Mouse (Mus musculus) CH12F3 (cell line): ENCODE measurements around the gene Gm867.

Experiments used
- in situ Hi-C: fragments of 300-500 bp; cut with MboI; formaldehyde crosslinking; loops from 2 replicates; pipeline ENCODE4 v1.14.3; 2020; ENCODE audit warnings: low sequenced_read_pairs

Gene Gm867

DNA sequence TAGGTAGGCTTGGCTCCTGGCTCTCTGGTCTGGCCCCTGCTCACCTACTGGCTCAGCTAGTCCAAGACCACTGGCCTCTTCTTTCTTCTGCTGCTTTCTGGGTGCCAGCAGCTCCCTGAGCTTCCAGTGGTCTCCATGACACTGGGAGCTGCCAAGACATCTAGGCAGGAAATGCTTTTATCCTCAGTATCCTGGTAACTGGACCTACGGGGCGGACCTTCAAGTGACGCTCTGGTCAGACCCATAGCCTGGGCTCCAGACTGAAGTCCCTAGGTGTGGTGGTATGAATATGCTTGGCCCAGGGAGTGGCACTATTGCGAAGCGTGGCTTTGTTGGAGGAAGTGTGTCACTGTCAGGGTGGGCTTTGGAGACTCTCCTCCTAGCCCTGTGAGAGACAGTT lies at the start of gene Gm867:
Gm867 (minus strand) TSS at position 153 of the 400 bp plus-strand sequence.
- in situ Hi-C loops = no loop called here

DNA sequence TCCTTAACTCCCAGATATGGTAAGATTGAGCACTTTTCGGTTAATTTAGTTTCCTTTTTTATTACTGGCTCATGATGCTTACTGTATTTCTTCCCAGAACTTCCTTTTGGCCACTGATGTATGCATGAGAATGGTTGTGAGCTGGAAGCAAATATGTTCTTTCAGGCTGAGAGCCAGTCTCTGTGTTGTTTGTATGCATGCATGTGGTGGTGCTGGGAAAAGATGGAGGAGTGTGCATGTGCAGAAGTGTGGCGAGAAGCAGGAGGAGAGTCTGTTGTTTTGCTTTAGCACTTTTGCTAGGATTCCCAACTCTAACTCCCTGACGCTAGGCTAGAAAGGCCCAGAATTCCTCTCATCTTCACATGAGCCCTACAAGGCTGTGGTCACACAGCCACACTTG lies 39.0 kb upstream of the Gm867 start:
- in situ Hi-C loops = no loop called here

DNA sequence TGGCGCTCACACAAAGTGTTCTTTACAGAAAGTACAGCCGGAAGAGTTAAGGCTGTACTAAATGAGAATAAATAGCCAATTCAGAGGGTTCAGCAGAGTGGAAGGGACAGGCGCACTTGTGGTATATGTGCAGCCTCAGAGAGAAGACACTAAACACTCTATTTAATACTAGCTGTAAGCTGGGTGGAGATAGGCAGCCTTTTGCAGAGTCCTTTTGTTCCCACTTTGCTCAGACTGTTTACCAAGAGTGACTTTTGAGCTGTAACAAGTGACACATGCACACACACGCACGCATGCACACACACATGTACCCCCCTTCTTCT lies 38.3 kb upstream of the Gm867 start:
- in situ Hi-C loops = no loop called here

DNA sequence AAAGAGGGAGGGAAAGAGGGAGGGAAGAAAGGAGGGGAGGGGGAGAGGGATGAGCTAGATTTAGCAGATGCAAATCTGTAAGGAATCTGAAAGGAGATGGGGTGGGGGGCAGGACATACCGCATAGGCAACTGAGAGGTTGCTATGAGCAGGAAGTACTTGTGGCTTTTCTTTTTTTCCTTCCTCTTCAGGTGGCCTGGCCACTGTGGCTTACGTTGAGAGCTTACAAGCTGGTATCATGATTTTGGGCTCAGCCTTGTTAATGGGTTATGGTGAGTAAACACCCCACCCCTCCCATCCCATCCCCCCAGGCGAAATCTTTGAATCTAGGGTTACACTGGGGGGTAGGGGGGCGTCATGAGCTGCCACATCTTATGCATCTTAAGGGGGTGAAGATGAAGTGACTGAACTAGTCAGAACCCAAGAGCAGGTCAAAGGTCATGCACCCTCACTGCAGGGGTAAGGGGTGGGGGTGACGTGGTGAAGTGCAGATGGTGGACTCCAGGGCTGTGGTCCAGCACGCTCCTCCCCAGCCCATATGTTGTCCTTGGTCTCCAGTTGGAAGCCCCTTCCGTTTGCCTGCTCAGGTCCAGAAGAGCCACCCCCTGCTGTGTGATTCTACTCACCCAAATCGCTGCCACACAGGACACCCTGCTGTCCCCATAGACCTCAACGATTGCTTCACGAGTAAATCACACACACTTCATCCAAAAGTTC lies 37.8 kb upstream of the Gm867 start:
- in situ Hi-C loops = no loop called here

DNA sequence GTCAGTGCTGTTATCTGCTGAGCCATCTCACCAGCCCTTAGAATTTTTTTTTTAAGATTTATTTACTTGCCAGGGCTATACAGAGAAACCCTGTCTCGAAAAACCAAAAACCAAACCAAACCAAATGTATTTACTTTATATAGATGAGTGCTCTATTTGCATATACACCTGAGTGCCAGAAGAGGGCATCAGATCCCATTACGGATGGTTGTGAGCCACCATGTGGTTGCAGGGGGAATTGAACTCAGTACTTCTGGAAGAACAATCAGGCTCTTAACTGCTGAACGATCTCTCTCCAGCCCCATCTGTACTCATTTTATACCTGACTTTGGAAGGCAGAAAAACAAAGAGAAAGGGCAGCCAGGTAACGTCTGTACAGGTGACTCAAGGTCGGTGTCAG lies 34.7 kb upstream of the Gm867 start:
- in situ Hi-C loops = no loop called here

DNA sequence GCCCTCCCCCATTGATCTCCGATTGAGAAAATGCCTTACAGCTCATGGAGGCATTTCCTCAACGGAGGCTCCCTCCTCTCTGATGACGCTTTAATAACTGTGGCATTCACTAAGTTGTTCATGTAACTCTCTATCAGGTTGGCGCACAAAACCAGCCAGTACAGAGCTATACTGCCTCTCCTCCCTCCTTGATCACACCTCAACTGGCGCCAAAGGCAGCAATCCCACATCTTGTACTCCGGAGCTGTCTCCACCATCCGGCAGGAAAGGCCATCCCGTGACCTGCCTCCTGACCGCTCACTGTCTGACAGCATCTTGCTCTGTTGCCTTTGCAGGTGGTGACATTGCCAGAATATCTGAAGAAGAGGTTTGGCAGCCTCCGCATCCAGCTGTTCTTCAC lies 33.4 kb upstream of the Gm867 start:
- in situ Hi-C loops = no loop called here

DNA sequence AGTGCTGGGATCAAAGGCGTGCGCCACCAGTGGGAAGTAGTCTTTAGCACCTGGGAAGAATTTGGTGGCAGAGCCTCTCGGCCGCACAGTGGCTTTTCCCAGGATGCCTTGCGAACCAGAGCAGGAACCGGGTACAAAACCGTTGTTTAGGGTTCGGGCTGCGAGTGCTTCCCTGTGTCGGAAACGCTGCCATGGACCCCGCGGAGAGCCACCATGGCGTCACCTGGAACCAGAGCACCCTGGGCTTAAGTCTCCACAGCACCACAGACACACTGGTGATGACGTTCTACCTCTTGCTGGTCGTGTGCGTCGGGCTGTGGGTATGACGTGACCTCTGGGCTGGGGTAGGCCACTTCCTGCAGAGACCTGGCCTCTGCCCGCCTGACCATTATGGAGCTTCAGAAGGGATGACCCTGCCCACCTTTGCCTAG lies 13.9 kb upstream of the Gm867 start, which contains the start of gene Gm5134:
Gm5134 (plus strand) TSS at position 134 of the 431 bp plus-strand sequence.
- in situ Hi-C loops = loop anchor here (5.0 to 10.0 kb wide), 2 partner anchors 72 to 210 kb away; no protein-coding TSS in a partner anchor

DNA sequence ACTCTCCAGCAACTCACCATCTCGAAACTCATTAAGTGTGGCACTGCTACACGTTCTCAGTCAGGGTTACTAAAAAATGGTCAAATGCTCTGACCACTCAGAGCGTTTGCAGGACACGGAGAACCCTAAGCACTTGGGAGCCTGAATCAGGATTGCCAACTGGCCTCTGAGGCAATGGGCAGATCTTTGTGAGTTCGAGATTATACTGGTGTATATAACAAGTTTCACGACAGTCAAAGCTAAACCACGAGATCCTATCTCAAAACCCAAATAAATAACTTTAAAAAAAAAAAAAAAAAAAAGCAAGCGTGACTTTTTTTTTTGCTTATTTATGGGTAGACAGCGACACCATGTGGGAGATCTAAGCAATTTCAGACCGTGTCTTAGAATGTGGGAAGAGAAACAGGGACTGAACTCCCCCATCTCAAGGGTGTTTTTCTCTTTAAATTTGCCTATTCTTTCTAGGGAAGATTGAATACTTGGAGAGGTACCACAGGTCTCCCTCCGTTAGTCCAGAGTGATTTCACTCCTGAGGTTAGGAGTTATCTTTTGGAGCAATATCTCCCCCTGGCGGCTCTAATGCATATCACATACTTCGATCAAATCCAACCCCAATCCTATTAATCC lies 11.1 kb upstream of the Gm867 start:
- in situ Hi-C loops = loop anchor here (5.0 to 10.0 kb wide), 2 partner anchors 69 to 207 kb away; no protein-coding TSS in a partner anchor

DNA sequence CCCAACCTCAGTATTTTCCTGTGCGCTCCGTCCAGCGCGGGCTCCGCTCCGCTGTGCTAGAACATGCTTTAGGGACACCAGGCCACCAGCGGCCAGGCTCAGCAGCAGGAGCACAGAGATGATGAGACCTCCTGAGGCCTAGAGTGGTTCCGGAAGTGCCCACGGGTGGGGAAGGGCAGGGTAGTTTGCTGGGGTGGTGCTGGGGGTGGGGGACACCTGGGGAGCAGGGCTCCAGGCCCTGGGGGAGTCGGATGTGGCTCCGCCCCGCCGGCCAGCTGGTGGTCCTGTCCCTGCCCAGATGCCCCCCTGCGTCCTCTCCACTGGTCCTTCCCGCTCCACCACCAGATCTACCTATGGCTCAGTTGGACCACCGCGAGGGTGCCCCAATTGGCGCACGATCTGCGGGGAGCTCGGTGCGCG lies 10.3 kb upstream of the Gm867 start:
- in situ Hi-C loops = loop anchor here (5.0 to 10.0 kb wide), 2 partner anchors 68 to 206 kb away; no protein-coding TSS in a partner anchor

DNA sequence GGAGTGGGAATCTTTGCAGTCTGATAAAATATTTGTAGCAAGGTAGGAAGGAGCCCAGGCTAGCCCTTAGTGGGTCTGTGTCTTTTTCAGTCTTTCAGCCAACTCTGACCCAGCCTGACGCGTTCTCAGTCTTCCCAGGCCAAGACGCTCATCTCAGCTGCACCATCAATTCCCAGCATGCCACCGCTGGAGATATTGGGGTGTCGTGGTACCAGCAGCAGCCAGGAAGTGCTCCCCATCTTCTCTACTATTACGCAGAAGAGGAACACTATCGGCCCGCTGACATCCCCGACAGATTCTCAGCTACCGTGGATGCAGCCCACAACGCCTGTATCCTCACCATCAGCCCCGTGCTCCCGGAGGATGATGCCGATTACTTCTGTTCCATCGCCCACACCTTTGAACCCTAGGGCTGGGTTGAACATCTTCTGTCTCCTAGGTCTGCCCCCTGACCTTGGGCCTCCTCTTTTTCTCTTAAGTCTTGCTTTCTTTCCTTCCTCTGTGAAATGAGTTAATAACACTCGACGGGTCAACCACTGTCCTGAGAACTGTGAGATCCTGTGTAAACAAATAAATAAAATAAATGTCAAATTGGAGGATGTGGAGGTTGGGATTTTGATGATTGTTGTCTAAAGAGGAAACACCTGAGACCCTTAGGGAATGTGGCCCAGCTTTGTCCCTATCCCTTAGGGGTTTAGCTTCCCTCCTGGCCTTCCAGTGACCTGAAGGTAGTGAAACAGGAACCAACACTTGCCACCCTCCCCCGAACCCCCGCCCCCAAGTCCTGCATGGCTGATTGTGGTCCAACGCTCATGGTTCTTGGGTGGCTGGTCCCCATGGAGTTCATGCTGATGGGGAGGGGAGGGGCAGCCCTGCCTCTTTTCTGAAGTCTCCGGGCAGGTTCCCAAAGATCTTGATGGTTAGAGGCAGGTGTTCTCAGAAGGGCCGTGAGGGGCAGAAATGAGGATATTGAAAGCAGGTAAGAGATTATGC lies 8.9 kb upstream of the Gm867 start:
- in situ Hi-C loops = loop anchor here (5.0 to 10.0 kb wide), 2 partner anchors 67 to 205 kb away; no protein-coding TSS in a partner anchor

DNA sequence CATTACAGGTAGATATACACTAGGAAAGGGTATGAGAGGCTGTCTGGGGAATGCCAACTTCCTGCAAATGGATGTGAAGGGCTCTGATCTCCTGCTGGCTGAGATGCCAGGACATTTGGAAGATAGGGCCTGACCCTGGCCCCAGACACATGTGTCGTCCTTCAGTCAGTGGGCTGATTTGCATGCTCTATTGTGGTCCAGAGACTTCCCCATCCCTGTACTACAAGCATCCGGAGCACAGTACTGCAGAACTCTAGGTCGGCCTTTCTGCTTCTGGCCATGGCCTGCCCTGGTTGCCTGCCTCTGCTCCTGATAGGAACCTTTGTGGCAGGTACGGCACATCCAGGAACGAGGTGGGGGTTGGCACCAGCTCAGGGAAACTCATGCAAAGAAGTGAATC lies 7.6 kb upstream of the Gm867 start:
- in situ Hi-C loops = no loop called here

DNA sequence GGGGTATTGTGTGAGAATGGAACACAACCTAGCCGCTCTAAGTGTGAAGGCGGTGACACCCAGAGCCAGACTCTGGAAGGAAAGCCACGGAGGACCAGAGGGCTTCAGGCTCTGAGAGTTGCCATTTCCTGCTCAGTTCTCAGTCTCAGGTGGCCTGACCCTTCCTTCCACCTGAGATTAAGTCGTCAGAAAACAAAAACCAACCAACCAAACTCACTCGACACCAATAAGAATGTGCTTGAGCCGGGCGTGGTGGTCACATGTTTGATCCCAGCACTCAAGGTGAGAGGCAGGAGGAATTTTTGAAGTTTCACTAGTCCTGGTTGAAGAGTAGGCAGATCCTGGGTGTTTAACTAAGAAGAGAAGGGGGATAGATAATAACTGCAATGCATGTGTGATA lies 5.4 kb upstream of the Gm867 start:
- in situ Hi-C loops = no loop called here

DNA sequence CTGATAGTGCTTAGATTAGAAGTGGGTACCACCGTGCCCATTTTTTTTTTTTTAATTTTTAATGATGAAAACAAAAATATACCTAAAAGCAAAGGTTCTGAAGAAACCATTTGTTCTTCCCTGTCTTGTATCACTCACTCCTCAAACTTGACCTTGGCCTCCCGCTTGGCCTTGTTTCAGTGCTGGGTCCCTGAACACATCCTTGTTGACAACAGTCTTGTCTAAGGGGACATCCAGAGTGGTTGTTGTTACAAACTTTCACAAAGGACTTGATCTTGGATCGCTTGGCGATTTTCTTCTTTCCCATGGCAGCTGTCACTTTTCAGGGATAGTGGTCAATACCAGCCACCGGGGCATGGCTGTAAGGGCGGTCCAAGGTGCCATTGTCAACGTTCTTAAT lies 4.7 kb upstream of the Gm867 start:
- in situ Hi-C loops = no loop called here

DNA sequence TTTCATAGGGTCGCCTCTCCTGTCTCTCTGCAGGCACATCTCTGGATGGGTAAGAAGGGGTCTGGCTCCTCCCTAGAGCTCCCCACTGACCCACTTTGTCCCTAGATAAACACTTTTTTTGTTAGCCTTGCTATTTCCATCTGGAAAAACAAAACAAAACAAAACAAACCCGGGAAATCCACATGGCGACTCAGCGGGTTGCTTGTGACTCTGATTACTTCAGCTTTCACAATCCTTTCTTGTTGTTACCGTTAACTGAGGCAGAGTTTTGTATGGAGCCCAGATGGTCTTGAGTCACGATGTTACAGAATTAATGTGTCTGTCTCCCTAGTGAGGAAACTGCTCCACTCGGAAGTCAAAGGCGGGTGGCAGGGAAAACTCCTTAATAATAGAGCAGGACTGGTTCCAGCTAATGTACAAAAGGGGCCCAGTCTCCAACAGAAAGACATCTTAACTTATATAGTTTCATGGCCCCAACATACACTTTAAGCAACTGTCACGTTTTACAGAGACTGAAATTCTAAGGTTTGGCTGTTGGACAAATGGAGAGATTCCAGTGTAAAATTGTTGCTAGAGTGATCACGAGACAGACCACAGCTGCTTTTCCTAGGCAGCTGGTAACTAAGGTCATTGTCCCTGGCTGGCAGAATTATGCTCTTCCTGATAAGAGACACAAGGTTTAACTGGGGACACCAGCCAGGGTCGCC lies 3.7 kb upstream of the Gm867 start:
- in situ Hi-C loops = no loop called here

DNA sequence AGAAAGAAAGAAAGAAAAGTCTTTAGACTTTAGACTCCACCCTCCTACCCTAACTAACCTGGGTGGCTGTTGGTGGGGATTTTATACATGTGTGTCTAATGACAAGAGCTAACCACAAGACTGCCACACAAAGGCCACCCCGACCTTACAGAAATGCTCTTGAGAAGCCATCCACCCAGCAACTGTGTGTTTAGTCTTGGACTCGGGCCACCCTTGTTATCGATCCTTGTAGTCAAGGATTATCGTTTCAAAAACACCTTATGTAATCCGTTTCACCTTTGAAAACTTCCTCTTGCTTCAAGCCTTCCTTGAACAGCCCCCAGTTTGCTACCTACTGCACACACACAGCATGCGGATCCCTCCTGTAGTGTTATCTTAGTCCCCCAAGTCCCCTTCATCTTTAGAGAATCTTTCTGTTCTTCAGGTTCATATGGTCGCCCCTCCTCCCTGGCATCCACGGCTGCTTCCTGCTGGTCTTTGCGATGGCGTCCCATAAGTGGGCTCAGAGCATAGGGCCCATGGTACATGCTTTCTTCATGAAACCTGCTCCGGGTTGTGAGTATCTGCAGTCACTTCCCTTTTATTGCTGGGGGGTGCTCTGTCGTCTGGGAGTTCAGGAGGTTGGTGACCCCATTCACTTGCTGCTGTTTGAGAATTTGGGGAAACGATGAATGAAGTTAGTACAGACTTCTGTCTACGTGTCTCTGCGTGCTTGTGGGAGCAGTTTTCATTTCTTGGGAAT lies 2.4 kb upstream of the Gm867 start, which contains the start of gene Vpreb3:
Vpreb3 (plus strand) TSS at position 322 of the 742 bp plus-strand sequence.
- in situ Hi-C loops = no loop called here

DNA sequence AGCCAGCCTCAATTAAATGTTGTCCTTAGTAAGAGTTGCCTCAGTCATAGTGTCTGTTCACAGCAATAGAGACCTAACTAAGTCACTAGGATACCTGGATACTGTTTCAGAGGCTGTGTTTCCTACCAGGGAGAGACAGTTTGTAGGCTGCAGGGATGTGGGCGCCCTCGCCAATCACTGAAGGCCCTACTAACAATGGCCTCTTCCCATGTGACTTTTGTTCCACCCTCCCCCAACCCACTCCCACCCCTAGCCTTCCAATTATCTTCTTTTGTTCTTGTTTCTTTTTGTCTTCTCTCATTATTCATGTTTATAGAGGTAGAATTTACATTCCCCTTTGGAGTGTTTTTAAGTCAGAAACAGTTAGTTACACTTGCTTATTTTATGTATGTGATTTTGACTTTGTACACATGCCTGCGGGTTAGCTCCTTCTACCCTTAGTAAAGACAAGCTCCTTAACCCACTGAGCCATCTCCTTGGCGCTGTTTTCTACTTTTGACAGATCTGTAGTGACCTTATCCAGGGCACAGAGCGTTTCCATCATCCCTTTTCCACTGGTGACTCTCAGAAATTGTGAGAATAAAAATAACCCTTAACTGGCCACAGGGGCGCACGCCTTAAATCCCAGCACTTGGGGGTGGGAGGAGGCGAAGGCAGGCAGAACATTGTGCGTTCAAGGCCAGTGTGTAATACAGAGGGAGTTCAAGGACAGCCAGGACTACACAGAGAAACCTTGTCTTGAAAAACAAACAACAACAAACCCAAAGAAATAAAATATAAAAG lies 761 bp upstream of the Gm867 start:
- in situ Hi-C loops = no loop called here

DNA sequence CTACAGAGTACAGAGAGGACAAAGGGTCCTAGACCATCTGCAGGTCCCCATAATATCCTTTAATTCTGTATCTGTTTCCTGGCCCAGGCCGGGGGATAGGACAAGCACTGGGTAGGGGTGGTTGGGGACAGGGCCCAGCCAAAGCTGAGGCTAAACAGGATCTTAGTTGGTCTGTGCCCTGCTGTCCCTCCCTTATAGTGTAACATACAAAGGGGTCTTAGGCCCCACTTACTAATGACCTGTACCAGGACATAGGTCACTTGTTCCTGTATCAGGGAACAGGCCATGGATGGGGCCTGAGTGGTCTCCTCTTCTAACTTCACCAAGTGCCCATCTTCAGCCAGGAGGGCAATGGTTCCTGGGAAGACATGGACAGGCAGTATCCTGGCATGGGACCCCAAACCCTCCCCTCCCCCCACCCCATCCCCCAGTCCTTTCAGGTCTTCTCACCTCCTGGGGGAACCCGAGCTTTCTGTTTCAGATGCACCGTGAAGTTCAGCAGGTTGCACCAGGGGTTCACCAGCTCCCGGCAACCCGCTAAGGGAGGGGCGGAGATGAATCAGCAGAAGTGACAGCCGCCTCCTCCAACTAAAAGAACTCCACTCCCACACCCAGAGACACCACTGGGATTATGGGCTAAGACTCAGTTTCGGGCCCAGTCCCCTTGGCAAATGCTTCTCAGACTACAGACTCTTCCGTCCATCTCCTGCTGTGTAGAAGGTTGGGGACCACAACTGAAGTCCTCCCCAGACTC lies 814 bp downstream of the Gm867 start:
- in situ Hi-C loops = no loop called here
